Mouse (Mus musculus) left cerebral cortex, postnatal 36 days (tissue): ENCODE measurements around the gene Mex3b. TPM values are rescaled to one million over a fixed set of nuclear protein-coding genes. Genes with fewer than 3 reads are reported as not detected.

Experiments used
- DNase-seq, 2 experiments: peaks; one replicate each; pipeline ENCODE4 v3.0.0; 2021 to 2022; ENCODE audit warnings: low spot score in 2 of 2, mixed read lengths in 1 of 2
- intact Hi-C: fragments of 180-260 bp; cut with DNase I; formaldehyde crosslinking; loops from one replicate; pipeline ENCODE4 v1.15.1; 2025
- total RNA-seq, 2 experiments: library from RNA; stranded (reverse); gene quantifications; 2 replicates each; pipeline ENCODE4 v1.2.3; 2021

Mex3b gene
- total RNA-seq, 2 experiments from 2014 or later = 22.9 to 31.4 TPM

DNA sequence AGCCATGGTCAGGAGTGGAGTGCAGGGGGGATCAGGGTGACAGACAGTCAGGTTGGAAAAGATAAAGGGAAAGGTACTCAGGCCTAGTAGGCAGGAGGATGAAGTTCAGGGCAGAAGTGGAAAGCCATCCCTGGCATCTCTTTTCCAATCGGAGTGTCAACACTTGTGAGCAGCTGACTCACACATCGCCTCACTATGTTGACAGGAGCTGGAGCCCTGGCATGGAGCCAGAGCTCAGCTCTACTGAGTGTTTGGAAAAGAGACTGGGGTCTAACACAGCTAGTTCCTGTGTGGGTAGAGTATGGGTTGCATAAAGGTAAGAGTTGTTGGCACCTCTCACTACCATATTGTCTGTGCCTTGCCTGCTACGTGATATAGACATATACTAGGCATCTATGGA lies 38.4 kb downstream of the Mex3b start:
- no peak for DNase-seq
- intact Hi-C loops = no loop called here

DNA sequence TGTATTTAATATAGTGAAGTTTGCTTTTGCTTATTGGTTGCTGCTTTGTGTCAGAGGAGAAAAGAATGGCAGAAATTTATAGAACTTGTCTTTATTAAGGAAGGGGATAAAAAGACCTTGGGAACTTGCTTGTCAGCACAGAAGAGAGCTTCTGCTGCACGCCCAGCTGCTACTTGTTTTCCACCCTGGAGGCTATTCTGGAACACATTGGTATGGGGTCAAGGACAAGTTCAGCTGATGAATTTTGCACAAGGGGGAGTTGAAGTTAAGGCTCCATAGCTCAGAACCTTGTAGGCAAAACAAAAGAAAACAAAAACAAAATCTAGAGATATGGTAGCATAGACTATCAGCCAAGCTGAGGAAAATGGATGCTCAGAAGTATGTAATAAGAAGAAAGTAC lies 39.9 kb downstream of the Mex3b start:
- intact Hi-C loops = no loop called here
- no peak for DNase-seq

DNA sequence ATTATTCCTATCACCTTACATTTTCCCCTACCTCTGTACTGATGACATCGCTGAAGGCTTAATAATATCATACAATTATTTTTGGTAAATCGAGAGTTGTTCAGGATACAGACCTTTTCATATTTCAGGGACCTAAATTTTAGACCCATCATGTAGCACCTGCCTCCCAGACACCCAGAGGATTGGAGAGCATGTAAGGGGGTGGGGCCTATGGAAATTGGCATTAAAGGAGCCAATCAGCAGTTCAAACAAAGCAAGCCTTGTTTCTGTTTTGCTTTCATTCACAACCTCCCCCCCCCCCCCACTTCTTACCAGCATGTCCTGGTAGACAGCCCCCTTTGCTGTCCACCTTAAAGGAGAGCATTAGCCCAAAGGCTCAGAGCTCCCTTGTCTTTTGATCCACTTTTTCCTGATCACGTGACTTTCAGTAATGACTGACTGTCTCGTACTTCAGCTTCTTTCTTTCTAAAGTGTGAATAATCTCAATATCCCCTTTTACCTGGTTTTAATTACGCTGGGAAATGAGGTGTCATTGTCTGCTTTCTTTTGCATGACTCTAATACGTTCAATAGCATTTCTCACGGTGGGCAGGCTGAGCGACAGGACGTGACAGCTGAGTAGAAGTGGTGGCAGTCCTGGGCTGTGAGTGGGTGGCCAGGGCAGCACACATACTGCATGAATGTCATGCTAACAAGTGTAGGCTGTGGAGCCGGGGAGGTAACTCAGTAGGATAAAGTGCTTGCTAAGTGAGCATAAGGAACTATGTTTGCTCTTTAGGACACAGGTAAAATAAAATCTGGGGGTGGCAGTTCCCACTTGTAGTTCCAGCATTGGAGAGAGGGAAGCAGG lies 43.6 kb downstream of the Mex3b start:
- no peak for DNase-seq
- intact Hi-C loops = no loop called here

DNA sequence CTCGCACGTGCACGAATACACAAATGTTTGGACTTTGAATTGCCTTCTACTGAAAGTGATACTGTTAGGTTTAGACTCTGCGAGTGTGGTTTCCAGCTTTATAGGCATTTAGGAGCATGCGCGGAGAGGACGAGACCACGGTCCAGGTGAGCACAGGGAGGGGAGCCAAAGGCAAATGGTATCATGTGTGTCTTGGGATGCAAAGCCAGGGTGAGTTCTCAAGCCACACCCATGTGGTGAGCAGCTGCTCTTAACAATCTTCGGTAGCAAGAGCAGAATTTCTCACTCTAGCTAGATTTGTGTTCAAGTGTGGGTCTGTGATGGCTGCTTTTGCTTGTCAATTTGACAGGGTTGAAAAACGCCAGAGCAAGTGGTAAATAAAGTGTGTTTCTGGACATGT lies 44.4 kb downstream of the Mex3b start:
- no peak for DNase-seq
- intact Hi-C loops = no loop called here

DNA sequence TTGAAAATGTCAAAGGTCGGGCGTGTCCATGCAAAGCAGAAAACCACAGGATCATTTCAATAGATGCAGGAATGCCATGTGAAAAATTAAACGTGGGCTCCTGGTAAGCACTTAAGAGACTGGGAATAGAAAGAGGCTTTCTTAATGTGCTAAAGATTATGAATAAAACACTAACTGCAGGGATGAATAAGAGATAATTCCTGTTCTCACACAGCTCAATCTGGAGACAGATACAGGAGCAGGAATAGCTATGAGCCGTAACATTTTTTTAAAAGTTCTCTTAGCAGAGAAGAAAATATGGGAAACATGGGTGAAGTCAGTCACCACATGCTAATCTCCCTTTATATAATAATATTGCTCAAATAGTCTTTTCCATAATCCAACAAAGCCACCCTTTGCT lies 47.2 kb downstream of the Mex3b start:
- intact Hi-C loops = no loop called here
- DNase-seq = no peak

Other genes with a start within 250 kb of the Mex3b start
- gene Saxo2, start 218.8 kb upstream of the Mex3b start, total RNA-seq = 10 to 100 TPM; 11.5 to 11.6 TPM
- gene Efl1, start 218.7 kb upstream of the Mex3b start, total RNA-seq = 10 to 100 TPM; 14.3 to 17.2 TPM